Mouse (Mus musculus) bone marrow, adult 2 months (tissue): Measurements from ENCODE around the gene Kcnip1.

Experiments used
- CTCF ChIP-seq: fragments of 200-500 bp; IDR thresholded peaks from 2 replicates; pipeline ENCODE4 v1.5.1; 2011; ENCODE audit warnings: low read length, control low read depth; ENCODE audit not compliant: control insufficient read depth, insufficient read depth
- POLR2A ChIP-seq: fragments of 200-500 bp; IDR thresholded peaks from 2 replicates; pipeline ENCODE4 v1.6.1; 2011; ENCODE audit warnings: low read depth, mild to moderate bottlenecking, control low read depth, low read length, borderline replicate concordance; ENCODE audit not compliant: control insufficient read depth

GRCm38 (mm10) chr11:33990002-33990401 lies 3.0 kb downstream of the Kcnip1 start:
- TF ChIP-seq CTCF, result no peak
- TF ChIP-seq POLR2A, result no peak
